Mouse (Mus musculus): ENCODE results near the gene Ubash3a.

Ubash3a gene

DNA sequence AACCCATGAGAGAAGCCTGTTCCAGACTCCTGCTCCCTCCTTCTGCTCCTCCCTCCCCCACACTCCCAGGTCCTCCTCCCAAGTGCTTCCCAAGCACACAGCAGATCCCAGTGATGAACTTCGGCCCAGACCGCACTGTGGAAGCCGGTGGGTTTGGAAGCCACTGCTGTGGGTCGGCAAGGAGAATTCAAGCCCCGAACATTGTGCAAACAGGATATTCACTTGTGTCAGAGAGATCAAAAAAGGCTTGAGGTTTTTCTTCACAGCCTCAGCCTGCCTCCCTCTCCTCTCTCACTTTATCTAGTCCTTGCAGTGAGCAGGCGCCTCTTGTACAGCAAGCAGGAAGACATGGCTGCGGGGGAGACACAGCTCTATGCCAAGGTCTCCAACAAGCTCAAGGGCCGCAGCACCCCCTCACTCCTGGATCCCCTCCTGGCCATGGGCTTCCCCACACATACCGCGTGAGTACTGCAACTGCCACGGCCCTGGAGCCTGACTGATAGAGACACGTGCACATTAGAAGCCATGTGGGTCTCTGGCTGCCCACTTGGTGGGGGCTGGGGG, at the start of gene Ubash3a:
Gene Ubash3a, plus strand, starts transcription at position 103 of the 564 bp plus-strand sequence.
- DNase-seq (ENCODE audit: low spot score in 2 of 2), result no peak

DNA sequence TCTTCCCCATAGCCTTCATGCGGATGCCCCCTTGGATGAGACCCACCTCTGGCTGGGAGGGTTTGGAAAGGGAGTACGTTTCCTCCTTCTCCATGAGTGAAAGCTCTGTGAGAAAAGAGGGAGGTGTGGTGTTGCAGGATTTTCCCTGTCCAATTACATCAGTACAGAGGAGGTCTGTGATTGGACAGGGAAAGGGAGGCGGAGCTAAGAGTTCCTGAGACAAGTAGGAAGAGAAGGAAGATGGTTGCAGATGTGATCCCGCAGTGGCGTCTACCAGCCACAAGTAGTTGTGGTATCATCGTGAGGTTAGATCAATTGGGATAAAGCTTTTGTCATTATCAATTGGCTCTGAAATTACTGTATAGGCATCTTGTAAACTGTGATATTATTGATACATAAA, 49.8 kb upstream of the Ubash3a start:
- no peak for DNase-seq (ENCODE audit: low spot score in 2 of 2)

DNA sequence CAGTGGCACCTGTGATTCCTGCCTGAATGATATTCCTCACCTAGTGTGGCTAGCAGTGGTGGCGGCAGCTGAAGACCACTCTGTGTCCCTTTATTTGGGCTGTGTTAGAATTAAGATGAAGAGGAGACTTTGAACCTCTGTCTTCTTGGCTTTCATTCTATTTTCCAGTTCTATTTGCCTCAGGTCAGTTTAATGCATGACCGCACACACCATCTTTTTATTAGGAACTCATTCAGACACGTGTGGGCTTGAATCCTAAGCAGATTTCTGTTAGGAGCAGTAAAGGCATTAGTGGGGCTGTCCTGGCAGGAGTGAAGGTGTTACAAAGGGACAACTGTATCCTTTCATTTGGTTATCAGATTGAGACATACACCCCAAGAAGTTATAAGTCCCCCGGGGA, 47.4 kb upstream of the Ubash3a start:
- DNase-seq (ENCODE audit: low spot score in 2 of 2), result no peak

DNA sequence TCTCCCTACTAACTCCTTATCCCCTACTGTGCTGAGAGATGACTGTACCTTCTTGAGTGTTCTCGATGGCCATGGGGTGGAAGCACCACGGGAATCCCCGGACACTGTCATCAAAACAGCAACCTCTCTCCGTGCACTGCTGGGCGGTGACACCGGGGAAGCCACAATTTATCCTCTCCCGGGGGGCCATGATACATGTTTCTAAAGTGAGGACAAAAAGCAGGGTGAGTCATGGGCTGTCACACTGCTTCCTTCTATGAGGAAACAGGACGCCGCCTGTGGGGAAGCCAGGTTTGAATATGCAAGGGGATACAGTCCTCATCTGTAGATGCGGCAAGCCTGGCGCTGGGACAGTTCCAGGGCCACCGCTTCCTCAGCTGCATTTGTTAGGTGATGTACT, 45.1 kb upstream of the Ubash3a start:
- no peak for DNase-seq (ENCODE audit: low spot score in 2 of 2)

DNA sequence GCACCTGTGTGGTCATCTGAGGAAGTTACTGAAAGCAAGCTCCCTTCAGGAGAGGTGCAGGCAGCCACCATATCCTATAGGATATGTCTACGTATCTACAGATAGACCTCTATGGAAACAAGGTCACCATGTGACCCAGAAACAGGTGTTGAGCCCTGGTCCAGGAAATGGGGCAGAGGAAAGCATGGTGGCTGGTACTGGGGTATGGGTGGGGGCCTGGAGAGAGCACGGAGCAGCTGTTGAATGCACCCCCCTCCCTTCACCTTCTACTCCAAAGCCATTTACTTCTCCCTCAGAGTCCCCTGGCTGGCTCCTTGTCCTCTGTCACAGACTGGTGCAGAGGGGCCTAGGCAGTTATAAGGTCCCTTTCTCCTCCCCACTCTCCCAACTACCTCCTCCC, 43.9 kb upstream of the Ubash3a start:
- no peak for DNase-seq (ENCODE audit: low spot score in 2 of 2)

DNA sequence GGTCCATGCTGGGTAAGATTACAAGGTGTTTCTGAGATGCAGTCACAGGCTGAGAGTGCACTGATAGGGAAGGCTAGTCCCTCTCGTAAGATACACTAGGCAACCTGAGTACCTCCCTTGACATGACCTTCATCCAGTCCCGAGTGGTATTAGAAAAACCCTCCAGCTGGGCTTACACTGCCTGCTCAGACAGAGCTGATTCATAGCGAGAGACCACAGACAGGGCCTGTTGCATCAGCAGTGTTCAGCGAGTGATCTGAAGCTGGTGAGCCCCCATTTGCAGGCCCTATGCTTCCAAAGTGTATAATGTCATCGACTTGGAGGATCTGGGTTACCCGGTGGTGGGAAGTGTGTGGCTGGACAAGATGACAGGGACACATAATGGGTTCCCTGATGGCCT, 42.5 kb upstream of the Ubash3a start, which contains the start of gene Tff1:
Gene Tff1, minus strand, starts transcription at position 151 of the 400 bp plus-strand sequence.
- no peak for DNase-seq (ENCODE audit: low spot score in 2 of 2)

DNA sequence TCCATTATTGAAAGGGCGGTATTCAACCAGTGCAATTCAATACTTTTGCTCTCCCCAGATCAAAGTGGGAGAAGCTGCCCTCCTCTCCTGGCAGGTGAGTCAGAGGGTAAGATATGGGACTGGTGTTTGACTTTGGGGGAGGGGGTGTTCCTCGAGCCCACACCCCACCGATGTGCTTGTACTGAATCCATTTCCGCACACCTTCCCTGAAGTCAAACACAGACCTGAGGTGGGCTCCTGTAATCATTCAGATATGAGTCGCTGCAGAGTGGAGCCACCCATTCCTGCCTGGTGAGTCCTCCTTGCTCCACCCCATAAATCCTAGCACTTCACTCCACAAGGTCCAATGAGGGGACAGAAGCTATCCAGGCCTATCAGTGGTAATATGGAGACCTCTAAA, 37.9 kb upstream of the Ubash3a start:
- no peak for DNase-seq (ENCODE audit: low spot score in 2 of 2)

DNA sequence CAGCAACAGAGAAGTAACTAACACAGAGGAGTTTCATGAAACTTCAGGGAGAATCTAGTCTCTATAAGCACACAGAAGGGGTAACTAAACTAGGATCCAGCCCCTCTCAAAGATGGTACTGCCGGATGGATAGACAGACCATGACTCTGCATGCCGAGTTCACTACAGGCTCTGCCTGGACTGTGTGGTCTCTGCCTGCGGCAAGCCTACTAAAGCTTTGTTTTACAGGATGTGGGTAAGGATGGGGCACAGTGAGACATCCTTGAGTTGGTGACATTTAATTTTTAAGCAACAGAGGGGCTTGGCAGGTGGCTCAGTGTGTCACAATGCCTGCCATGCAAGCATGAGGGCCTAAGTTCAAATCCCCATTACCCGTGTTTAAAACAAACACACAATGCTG, 31.4 kb upstream of the Ubash3a start:
- DNase-seq (ENCODE audit: low spot score in 2 of 2), result no peak

DNA sequence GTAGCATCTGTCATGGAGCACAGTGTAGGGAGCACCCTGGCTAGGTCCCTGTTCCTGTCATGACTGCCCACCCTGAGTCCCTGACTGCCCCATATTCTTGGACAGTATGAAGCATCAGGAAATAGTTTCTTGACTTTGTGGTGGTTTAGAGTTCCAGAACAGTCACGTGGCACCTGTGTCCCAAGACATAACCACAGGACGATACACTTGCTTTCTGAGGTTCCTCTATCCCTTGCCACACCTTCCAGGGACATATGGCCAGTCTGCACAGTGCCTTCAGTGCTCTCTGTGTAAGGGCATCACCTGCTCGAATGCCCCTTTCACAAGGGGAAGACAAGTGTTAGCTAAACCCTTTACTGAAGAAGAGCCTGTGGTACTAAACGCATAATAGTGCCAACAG, 26.2 kb upstream of the Ubash3a start:
- no peak for DNase-seq (ENCODE audit: low spot score in 2 of 2)

DNA sequence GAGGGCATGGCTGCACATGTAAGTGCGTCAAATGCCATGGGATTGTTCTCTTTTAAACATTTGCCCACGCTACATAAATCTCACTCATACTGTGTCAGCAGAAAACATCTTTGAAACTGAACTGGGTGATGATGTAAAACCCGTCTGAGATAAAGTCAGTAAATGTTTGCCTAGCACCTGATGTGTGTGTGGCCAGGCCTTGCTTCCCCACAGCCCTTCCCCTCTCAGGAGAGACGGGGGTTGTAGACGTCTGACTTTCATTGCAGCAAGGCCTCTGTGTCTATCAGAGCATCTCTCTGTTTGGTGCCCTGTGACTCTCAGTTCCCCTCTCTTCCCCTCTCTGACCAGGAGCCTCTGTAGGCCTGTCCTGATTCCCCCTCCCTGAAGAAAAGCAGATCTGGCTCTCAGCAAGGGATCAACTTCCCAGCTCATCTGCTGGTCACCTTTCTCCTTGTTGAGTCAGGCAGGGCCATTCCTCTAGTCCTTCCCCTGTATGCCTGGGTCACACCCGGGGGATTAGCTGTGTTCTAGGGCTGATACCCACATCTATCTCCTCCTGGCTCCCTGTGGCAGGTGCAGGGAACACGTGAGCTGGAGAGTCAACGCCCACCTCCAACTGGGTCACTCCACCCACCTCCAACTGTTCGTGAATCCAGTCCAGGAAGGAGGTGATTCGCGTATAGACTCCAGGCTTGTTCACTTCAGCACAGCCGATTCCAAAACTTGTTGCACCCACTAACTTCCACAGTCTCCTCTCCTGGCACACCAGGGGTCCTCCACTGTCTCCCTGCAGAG, 24.3 kb upstream of the Ubash3a start:
- no peak for DNase-seq (ENCODE audit: low spot score in 2 of 2)

DNA sequence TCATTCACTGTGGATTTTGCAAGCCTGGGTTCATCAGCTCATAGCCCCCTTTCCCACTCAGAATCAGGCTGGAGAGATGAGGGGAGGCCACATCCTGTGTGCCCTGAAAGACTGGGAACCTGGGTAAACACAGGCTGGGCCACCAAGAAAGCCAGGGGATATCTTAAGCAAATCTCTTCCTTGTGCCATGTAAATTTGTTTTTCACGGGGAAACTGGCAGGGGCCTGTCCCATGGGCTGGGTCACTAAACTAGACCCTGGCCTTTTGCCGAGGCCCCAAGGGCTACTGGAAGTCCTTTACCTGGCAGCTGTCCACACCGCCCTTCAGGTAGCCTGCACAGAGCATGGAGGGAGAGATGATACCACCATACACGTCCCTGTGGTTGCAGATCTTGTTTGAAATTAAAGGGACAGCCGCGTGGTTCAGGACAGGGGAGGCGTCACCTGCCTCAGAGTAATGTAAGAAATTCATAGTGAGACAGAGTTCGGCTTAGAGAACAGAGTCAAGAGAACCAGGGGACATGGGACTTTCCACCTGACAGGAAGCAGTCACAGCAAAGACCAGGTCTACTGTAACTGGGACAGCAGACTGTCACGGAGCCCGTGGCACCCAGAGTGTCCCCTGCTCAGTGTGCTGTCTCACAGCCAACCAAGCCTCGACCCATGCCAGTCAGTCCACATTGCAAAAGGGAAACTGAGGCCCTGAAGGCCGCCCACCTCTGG, 23.2 kb upstream of the Ubash3a start:
- no peak for DNase-seq (ENCODE audit: low spot score in 2 of 2)

DNA sequence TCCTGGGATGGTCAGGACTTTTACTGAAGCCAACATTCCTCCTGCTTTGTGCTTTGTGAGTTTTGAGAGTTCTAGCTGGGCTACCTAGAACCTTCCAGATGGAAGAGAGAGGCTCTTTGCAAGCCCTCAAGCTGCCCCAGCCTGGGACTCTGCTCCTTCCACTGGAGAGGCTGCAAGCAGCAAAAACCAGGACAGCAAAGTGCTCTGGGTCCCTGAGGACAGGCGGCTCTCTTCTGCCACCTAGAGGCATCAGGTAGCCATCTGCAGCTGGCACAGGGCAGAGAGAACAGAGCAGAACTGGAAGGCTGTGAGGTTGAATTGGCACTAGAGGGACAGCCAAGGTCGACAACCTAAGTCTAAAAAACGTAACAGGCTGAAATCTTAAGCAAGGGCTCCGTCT, 20.3 kb upstream of the Ubash3a start:
- DNase-seq (ENCODE audit: low spot score in 2 of 2), result peak; percentile 37 to 61

DNA sequence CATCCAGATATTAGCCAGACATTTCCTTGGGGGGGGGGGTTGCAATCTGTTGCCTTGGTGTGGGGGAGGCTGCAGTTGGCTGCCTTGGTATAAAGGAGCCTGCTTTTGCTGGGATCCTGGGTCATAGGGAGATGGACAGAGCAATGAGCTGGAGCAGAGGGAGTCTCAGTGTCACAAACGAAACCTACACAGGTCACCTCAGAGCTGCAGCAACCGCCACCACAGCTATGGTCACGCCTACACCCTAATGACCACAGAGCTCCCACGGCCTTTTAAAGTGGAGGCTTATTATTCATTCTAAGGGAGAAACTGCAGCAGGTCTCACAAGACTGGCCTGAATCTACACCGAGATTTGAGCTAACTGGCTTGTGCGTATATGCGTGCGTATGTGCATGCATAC, 15.8 kb upstream of the Ubash3a start:
- DNase-seq (ENCODE audit: low spot score in 2 of 2), result no peak

DNA sequence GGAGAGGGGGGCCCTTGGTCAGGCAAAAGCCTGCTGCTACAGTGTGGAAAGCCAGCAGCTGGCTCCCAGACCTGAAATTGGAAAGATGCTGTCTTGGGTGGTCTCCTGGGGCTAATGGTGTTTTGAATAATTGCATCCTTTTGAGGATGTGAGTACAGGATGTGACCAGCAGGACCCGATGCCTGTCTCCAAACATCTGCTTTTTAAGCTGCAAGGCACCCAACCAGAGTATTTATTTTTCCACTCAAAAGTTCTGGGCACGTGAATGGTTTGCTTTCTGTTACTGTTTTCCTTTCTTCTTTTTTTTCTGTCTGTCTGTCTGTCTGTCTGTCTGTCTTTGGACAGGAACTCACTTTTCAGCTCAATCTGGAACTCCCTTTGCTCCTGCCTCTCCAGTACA, 15.0 kb upstream of the Ubash3a start:
- DNase-seq (ENCODE audit: low spot score in 2 of 2), result no peak

DNA sequence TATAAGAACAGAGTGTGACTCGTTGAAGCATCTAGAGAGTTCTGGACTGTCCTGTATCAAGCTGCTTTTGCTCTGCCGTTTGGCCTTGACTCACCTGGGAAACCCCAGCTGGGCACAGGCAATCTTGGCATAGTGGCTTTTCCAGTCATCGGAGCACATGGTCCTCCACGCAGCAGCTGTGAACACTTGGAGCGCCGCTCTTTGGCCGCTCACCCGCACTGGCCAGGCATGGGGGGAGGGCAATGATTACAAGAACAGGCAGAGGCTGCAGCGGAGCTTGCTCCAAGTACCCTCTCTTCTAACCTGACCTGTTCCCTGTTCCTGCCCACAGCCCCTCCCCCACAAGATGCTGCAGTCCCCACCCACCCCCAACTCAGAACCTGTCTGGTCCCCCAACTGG, 14.3 kb upstream of the Ubash3a start:
- DNase-seq (ENCODE audit: low spot score in 2 of 2), result no peak

DNA sequence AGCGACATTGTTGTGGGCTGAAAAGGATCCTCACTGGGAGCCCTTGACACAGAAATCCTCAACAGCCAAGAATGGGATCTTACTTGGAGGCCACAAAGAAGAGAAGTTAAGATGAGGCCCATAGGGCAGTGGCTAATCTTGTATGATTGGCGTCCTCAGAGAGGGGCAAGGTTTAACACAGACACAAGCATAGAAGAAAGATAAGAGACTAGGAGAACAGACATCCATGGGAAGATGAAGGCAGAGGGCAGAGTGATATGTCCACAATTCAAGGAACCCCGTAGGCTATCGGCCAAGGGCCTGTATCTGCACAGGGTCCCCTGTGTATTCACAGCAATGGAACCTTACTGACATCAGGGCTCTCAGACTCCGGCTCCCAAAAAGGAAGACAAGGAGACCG, 12.5 kb upstream of the Ubash3a start:
- no peak for DNase-seq (ENCODE audit: low spot score in 2 of 2)

DNA sequence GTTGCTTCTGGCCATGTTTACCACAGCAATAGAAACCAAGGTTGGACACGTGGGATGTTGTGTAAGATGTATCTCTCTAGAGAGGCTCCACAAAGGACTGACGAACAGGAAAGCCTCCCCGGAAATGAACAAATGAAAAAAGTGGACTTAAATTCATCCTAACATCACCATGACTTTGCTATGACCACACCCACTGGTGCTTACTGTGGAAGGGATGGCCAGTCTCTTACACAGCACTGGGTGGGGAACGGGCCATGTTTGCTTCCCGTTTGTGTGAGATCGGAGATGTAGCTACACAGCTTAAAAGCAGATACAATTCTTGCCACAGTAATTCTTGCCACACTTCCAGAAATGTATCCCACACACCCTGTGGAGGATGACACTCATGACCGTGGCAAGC, 11.4 kb upstream of the Ubash3a start:
- DNase-seq (ENCODE audit: low spot score in 2 of 2), result no peak

DNA sequence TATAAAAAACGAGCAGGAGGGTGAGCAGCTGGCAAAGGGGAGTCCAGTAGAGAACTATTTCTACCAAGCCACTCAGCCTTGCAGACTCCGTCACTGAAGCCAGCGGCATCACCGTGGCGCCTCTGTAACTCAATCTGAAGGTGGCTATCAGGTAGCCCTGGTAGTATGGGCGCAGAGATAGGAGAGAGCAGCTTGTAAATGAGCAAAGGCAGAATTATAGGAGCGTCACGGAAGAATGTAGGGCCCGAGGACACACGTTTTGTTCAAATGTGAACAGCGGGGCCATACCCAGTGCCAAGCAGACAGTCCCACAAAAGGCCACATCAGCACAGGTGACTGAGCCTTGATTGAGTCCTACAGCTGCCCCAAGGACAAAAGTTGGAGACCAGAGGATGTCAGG, 8.8 kb upstream of the Ubash3a start, which contains the start of gene Tmprss3:
Gene Tmprss3, minus strand, starts transcription at position 101 of the 400 bp plus-strand sequence.
- no peak for DNase-seq (ENCODE audit: low spot score in 2 of 2)

DNA sequence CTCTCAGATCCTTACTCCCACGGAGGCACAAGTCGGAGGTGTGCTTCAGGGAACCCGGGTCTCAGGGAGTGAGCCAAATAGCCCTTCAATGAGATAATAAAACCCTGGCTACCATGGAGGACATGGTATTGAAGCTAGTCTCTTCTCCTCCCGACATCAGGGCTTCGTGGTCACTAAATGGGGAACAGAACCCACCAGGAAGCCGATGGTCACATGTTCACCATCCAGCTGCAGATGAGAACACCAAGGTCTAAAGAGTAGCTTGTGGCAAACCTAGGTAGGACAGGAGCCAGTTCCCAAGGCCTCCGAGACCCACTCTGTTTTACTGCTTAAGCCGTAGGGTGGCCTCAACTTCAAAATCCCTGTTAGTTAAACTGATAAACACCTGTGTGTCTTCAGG, 981 bp downstream of the Ubash3a start:
- DNase-seq (ENCODE audit: low spot score in 2 of 2), result no peak

DNA sequence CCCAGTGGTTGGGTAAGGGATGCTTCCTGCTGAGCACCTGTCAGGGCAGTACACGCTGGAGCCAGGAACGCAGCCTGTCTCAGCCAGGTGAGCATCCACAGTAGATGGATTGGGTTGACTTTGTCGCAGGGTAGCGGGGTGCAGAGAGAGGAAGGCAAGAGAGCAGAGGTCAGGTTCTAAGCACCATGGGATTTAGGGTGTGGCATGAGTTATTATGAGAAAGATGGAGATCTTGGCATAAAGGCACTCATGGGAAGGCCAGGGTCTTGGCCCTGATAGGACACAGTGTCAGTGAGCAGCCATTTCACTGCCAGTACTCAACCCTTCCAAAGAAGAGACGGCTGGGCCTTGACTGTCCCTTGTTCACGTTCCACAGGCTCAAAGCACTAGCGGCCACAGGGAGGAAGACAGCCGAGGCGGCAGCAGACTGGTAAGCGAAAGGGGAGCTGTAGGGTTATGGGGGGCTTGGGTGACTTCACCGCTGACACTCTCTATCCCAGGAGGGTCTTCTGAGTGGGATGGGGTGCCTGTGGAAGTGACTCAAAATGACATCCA, 1.8 kb downstream of the Ubash3a start:
- no peak for DNase-seq (ENCODE audit: low spot score in 2 of 2)

DNA sequence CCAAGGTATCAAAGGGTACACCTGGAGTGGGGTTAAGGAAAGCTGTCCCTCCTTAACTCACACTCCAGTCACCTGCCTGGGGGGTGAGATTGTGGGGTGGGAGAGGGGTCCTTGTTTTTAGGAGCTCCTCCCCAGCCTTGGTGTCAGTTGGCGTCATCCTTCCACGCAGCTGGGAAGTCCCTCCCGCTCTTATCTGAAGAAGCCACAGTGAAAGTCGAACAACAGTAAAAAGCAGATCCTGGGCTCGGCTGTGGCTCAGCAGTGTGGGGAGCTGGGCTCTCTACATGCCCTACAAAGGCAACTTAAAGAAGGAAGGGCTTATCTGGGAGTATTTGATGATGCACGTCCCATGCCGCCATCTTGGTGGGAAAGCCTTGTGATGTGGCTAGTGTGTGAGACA, 2.6 kb downstream of the Ubash3a start:
- no peak for DNase-seq (ENCODE audit: low spot score in 2 of 2)

DNA sequence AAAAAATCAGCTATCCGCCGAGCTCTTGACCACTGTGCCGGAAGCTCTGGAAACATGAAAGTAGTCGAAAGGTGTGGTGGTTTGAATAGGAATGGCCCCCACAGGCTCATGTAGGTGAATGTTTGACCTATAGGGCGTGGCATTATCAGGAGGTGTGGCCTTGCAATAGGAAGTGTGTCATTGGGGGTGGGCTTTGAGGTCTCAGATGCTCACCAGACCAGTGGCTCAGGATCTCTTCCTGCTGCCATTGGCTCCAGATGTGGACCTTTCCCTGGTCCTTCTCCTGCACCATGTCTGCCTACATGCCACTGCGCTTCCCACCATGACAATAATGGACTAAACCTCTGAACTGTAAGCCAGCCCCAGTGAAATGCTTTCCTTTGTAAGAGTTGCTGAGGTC, 4.2 kb downstream of the Ubash3a start:
- DNase-seq (ENCODE audit: low spot score in 2 of 2), result no peak

Data from frontal cortex, postnatal 14 days (tissue).